Mouse (Mus musculus): ENCODE measurements at regions not wholly inside any gene's neighbourhood (a gene's known extent, or its start where the extent isn't known, plus 50 kb on each side); places are given as distances from the start of the nearest gene placed in this dataset.

GRCm38 (mm10) chr11:71414403-71415140 is 184.0 kb upstream of the Nlrp1b start:
- H3K4me3 ChIP-seq: no peak overlapping the region
- H3K27me3 ChIP-seq: no peaks in the 10 kb centered on the region
- H3K9ac ChIP-seq: no peak overlapping the region
- H3K36me3 ChIP-seq: no peaks in the 10 kb centered on the region
- H3K4me1 ChIP-seq: no peaks in the 10 kb centered on the region
- no peak overlapping the region for H3K4me2 ChIP-seq (replicated peaks)
- WGBS: 77% methylated on average over 9 of the region's 9 CpGs
- no peak overlapping the region for H3K27ac ChIP-seq
- ATAC-seq (ENCODE audit: insufficient number of reproducible peaks, insufficient read depth, low FRiP score, low TSS enrichment): no peak
- no peaks in the 10 kb centered on the region for H3K9me3 ChIP-seq

- Histone ChIP-seq H3K36me3 (no peaks in the 10 kb centered on the region), H3K4me3 (no peak overlapping the region), H3K4me1 (no peaks in the 10 kb centered on the region), H3K4me2 (replicated peaks) (no peak overlapping the region), H3K27me3 (no peaks in the 10 kb centered on the region), H3K27ac (no peak overlapping the region), H3K9me3 (no peaks in the 10 kb centered on the region), H3K9ac (no peak overlapping the region)
- ATAC-seq (ENCODE audit: insufficient number of reproducible peaks, insufficient read depth, low FRiP score, low TSS enrichment): no peak
- WGBS: 54% methylated on average over 3 of the region's 3 CpGs
These were observed 184.9 kb upstream of the Nlrp1b start for GRCm38 (mm10) chr11:71415451-71415850.

- no peak overlapping the region for H3K4me2 ChIP-seq (replicated peaks)
- no peaks in the 10 kb centered on the region for H3K9me3 ChIP-seq
- H3K27me3 ChIP-seq: no peaks in the 10 kb centered on the region
- no peak overlapping the region for H3K9ac ChIP-seq
- H3K27ac ChIP-seq: no peak overlapping the region
- ATAC-seq (ENCODE audit: insufficient number of reproducible peaks, insufficient read depth, low FRiP score, low TSS enrichment): no peak
- WGBS: 46% methylated on average over 2 of the region's 2 CpGs
- H3K4me1 ChIP-seq: no peaks in the 10 kb centered on the region
- H3K36me3 ChIP-seq: no peaks in the 10 kb centered on the region
- H3K4me3 ChIP-seq: no peak overlapping the region
These were observed 191.8 kb upstream of the Nlrp1b start for GRCm38 (mm10) chr11:71422291-71422840.

GRCm38 (mm10) chr11:71423242-71423641 is 192.7 kb upstream of the Nlrp1b start:
- WGBS: 77% methylated on average over 3 of the region's 3 CpGs
- ATAC-seq (ENCODE audit: insufficient number of reproducible peaks, insufficient read depth, low FRiP score, low TSS enrichment): no peak
- H3K27ac ChIP-seq: no peak overlapping the region
- H3K4me3 ChIP-seq: no peak overlapping the region
- H3K27me3 ChIP-seq: no peaks in the 10 kb centered on the region
- no peaks in the 10 kb centered on the region for H3K36me3 ChIP-seq
- H3K9me3 ChIP-seq: no peaks in the 10 kb centered on the region
- H3K4me1 ChIP-seq: no peaks in the 10 kb centered on the region
- no peak overlapping the region for H3K4me2 ChIP-seq (replicated peaks)
- no peak overlapping the region for H3K9ac ChIP-seq

- Histone ChIP-seq H3K9ac (no peak overlapping the region), H3K27me3 (no peaks in the 10 kb centered on the region), H3K36me3 (no peaks in the 10 kb centered on the region), H3K27ac (no peak overlapping the region), H3K4me1 (no peaks in the 10 kb centered on the region), H3K4me2 (replicated peaks) (no peak overlapping the region), H3K9me3 (no peaks in the 10 kb centered on the region), H3K4me3 (no peak overlapping the region)
- ATAC-seq (ENCODE audit: insufficient number of reproducible peaks, insufficient read depth, low FRiP score, low TSS enrichment): no peak
- WGBS: 82% methylated on average over 5 of the region's 5 CpGs
These were observed 194.3 kb upstream of the Nlrp1b start for GRCm38 (mm10) chr11:71424879-71425278.

- Histone ChIP-seq H3K9ac (no peak overlapping the region), H3K9me3 (no peaks in the 10 kb centered on the region), H3K27me3 (no peaks in the 10 kb centered on the region), H3K27ac (no peak overlapping the region), H3K4me1 (no peaks in the 10 kb centered on the region), H3K36me3 (no peaks in the 10 kb centered on the region), H3K4me2 (replicated peaks) (no peak overlapping the region), H3K4me3 (no peak overlapping the region)
- WGBS: 92% methylated on average over 22 of the region's 22 CpGs
- ATAC-seq (ENCODE audit: insufficient number of reproducible peaks, insufficient read depth, low FRiP score, low TSS enrichment): no peak
These were observed 199.2 kb upstream of the Nlrp1b start for GRCm38 (mm10) chr11:71429739-71430138.

GRCm38 (mm10) chr11:71434241-71434640 is 203.7 kb upstream of the Nlrp1b start:
- no peak for ATAC-seq (ENCODE audit: insufficient number of reproducible peaks, insufficient read depth, low FRiP score, low TSS enrichment)
- Histone ChIP-seq H3K9ac (no peak overlapping the region), H3K4me2 (replicated peaks) (no peak overlapping the region), H3K27me3 (no peaks in the 10 kb centered on the region), H3K36me3 (no peaks in the 10 kb centered on the region), H3K27ac (no peak overlapping the region), H3K4me3 (no peak overlapping the region), H3K9me3 (no peaks in the 10 kb centered on the region), H3K4me1 (no peaks in the 10 kb centered on the region)
- WGBS: 64% methylated on average over 6 of the region's 6 CpGs

- WGBS: 81% methylated on average over 5 of the region's 5 CpGs
- no peak for ATAC-seq (ENCODE audit: insufficient number of reproducible peaks, insufficient read depth, low FRiP score, low TSS enrichment)
- H3K4me1 ChIP-seq: 0 out of 2 replicates have a peak, but pooled peaks cover 2% of the 10 kb centered on the region
- no peak overlapping the region for H3K27ac ChIP-seq
- H3K9ac ChIP-seq: no peak overlapping the region
- no peaks in the 10 kb centered on the region for H3K36me3 ChIP-seq
- H3K9me3 ChIP-seq: no peaks in the 10 kb centered on the region
- no peak overlapping the region for H3K4me2 ChIP-seq (replicated peaks)
- H3K27me3 ChIP-seq: 0 out of 2 replicates have a peak, but pooled peaks cover 5% of the 10 kb centered on the region
- H3K4me3 ChIP-seq: no peak overlapping the region
These were observed 204.4 kb upstream of the Nlrp1b start for GRCm38 (mm10) chr11:71434886-71435285.

- no peak overlapping the region for H3K4me2 ChIP-seq (replicated peaks)
- H3K27ac ChIP-seq: no peak overlapping the region
- H3K36me3 ChIP-seq: no peaks in the 10 kb centered on the region
- no peak overlapping the region for H3K4me3 ChIP-seq
- H3K4me1 ChIP-seq: 0 out of 2 replicates have a peak, but pooled peaks cover 6% of the 10 kb centered on the region
- H3K9me3 ChIP-seq: no peaks in the 10 kb centered on the region
- 54% methylated on average over 8 of the region's 8 CpGs for WGBS
- no peak overlapping the region for H3K9ac ChIP-seq
- ATAC-seq (ENCODE audit: insufficient number of reproducible peaks, insufficient read depth, low FRiP score, low TSS enrichment): no peak
- 0 out of 2 replicates have a peak, but pooled peaks cover 6% of the 10 kb centered on the region for H3K27me3 ChIP-seq
These were observed 205.2 kb upstream of the Nlrp1b start for GRCm38 (mm10) chr11:71435745-71436144.

- Histone ChIP-seq H3K9me3 (no peaks in the 10 kb centered on the region), H3K9ac (no peak overlapping the region), H3K4me1 (0 out of 2 replicates have a peak, but pooled peaks cover 6% of the 10 kb centered on the region), H3K4me3 (no peak overlapping the region), H3K27ac (no peak overlapping the region), H3K36me3 (no peaks in the 10 kb centered on the region), H3K4me2 (replicated peaks) (no peak overlapping the region), H3K27me3 (0 out of 2 replicates have a peak, but pooled peaks cover 6% of the 10 kb centered on the region)
- WGBS: 82% methylated on average over 1 of the region's 1 CpGs
- no peak for ATAC-seq (ENCODE audit: insufficient number of reproducible peaks, insufficient read depth, low FRiP score, low TSS enrichment)
These were observed 205.8 kb upstream of the Nlrp1b start for GRCm38 (mm10) chr11:71436335-71436734.

- Histone ChIP-seq H3K36me3 (no peaks in the 10 kb centered on the region), H3K4me2 (replicated peaks) (no peak overlapping the region), H3K4me1 (0 out of 2 replicates have a peak, but pooled peaks cover 6% of the 10 kb centered on the region), H3K9ac (no peak overlapping the region), H3K27me3 (0 out of 2 replicates have a peak, but pooled peaks cover 6% of the 10 kb centered on the region), H3K9me3 (no peaks in the 10 kb centered on the region), H3K4me3 (no peak overlapping the region), H3K27ac (no peak overlapping the region)
- WGBS: 79% methylated on average over 2 of the region's 2 CpGs
- ATAC-seq (ENCODE audit: insufficient number of reproducible peaks, insufficient read depth, low FRiP score, low TSS enrichment): no peak
These were observed 206.3 kb upstream of the Nlrp1b start for GRCm38 (mm10) chr11:71436801-71437200.

- Histone ChIP-seq H3K4me2 (replicated peaks) (peak overlapping the region; percentile 39), H3K4me1 (0 out of 2 replicates have a peak, but pooled peaks cover 6% of the 10 kb centered on the region), H3K9ac (no peak overlapping the region), H3K36me3 (no peaks in the 10 kb centered on the region), H3K27me3 (0 out of 2 replicates have a peak, but pooled peaks cover 6% of the 10 kb centered on the region), H3K9me3 (no peaks in the 10 kb centered on the region), H3K4me3 (0 out of 2 replicates have a peak overlapping the region, but pooled peaks have one; percentile 5), H3K27ac (no peak overlapping the region)
- peak; percentile 52; the same call in 1 of the 2 replicates for ATAC-seq (ENCODE audit: insufficient number of reproducible peaks, insufficient read depth, low FRiP score, low TSS enrichment)
- WGBS: 2% methylated on average over 17 of the region's 17 CpGs
These were observed 209.3 kb upstream of the Nlrp1b start for GRCm38 (mm10) chr11:71439871-71440270.

Data from embryonic facial prominence, embryonic 12.5 days (tissue).